14 mouse cellular contexts compared by ENCODE assay signal in the genomic region with DNA sequence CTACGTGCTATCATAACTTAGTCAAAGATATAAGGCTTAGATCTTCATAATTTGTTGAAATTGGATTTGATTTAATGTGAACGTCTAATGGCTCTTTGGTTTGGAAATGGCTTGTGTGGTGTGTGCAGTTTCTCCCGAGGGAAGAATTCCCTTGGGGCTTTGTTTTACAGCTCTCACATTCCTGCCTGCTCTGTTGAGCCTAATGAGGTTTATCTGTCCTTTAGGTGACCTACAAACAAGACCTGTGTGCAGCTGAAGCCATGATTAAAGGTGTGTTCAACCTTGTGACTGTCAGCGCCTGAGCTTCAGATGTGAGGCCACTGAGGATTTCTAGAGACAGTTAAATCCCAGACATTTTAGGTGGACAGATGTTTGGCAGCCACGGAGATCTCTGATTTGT.
DNase-seq lines count a peak whose midpoint lies in the region; ATAC-seq lines count a peak whose summit lies in the region.
"Had no signal": no experiment of that assay in that cellular context is flagged by ENCODE, and none has a peak within 500 bp of the region (broad histone marks: within the 10 kb centered on the region; RNA-seq: fewer than 3 reads in every experiment).

No protein-coding gene starts in this region.

- no peak for ATAC-seq in embryonic facial prominence, embryonic 11.5 days (replicated peaks; ENCODE audit: insufficient number of reproducible peaks, low FRiP score, low TSS enrichment, low read depth)
- ATAC-seq in intestine, embryonic 15.5 days, result peak; percentile 66
- ATAC-seq in limb, embryonic 13.5 days (ENCODE audit: low FRiP score, low read depth), result 0 out of 2 replicates have a peak, but pooled peaks have one; percentile 40
- ATAC-seq in activated CD4-positive, CD25-positive, alpha-beta regulatory T cell, adult 4 months, result no peak

- WGBS in embryonic facial prominence, embryonic 11.5 days, result 45% methylated on average over 5 of the region's 5 CpGs
- 49% methylated on average over 5 of the region's 5 CpGs for WGBS in embryonic facial prominence, embryonic 10.5 days
- WGBS in intestine, embryonic 15.5 days, result 28% methylated on average over 5 of the region's 5 CpGs
- WGBS in limb, embryonic 13.5 days, result 14% methylated on average over 5 of the region's 5 CpGs

- H3K27ac ChIP-seq in embryonic facial prominence, embryonic 11.5 days (replicated peaks; ENCODE audit: low read depth, low read length), result no peak overlapping the region
- H3K27ac ChIP-seq in embryonic facial prominence, embryonic 10.5 days (replicated peaks), result no peak overlapping the region
- no peak overlapping the region for H3K27ac ChIP-seq in intestine, embryonic 15.5 days
- no peak overlapping the region for H3K27ac ChIP-seq in limb, embryonic 13.5 days
- H3K27ac ChIP-seq: heart, adult 2 months; hindbrain, embryonic 10.5 days; macrophage had no signal

- no peaks in the 10 kb centered on the region for H3K9me3 ChIP-seq in embryonic facial prominence, embryonic 11.5 days (replicated peaks; ENCODE audit: control insufficient read depth, low read length)
- H3K9me3 ChIP-seq in embryonic facial prominence, embryonic 10.5 days, result no peaks in the 10 kb centered on the region
- no peaks in the 10 kb centered on the region for H3K9me3 ChIP-seq in intestine, embryonic 15.5 days
- no peaks in the 10 kb centered on the region for H3K9me3 ChIP-seq in limb, embryonic 13.5 days
- H3K9me3 ChIP-seq: hindbrain, embryonic 10.5 days had no signal

- no peak overlapping the region for H3K4me3 ChIP-seq in embryonic facial prominence, embryonic 11.5 days (ENCODE audit: low read depth, low read length)
- H3K4me3 ChIP-seq in embryonic facial prominence, embryonic 10.5 days, result no peak overlapping the region
- H3K4me3 ChIP-seq in intestine, embryonic 15.5 days (replicated peaks), result no peak overlapping the region
- H3K4me3 ChIP-seq in limb, embryonic 13.5 days, result no peak overlapping the region
- H3K4me3 ChIP-seq: heart, adult 2 months; hindbrain, embryonic 10.5 days; myocyte had no signal

- H3K4me2 ChIP-seq in embryonic facial prominence, embryonic 11.5 days (ENCODE audit: low read depth, low read length), result no peak overlapping the region
- H3K4me2 ChIP-seq in intestine, embryonic 15.5 days (replicated peaks), result no peak overlapping the region
- no peak overlapping the region for H3K4me2 ChIP-seq in limb, embryonic 13.5 days (replicated peaks)

- DNase-seq in embryonic facial prominence, embryonic 11.5 days (ENCODE audit: low spot score), result peak; percentile 20
- no peak for DNase-seq in embryonic facial prominence, embryonic 10.5 days (ENCODE audit: low spot score)
- DNase-seq in R1 (ENCODE audit: low read depth, low spot score), result peak; percentile 40
- no peak for DNase-seq in cerebellum, postnatal 25 days
- DNase-seq in frontal cortex, postnatal 10 days (ENCODE audit: low spot score in 2 of 2), result no peak
- DNase-seq: adrenal gland, postnatal 25 days; cerebellum, adult 8-10 months; heart, adult 2 months had no signal

- H3K4me1 ChIP-seq in embryonic facial prominence, embryonic 11.5 days (ENCODE audit: control insufficient read depth, insufficient read depth, low read length), result no peaks in the 10 kb centered on the region
- peaks cover 24% of the 10 kb centered on the region for H3K4me1 ChIP-seq in embryonic facial prominence, embryonic 10.5 days
- H3K4me1 ChIP-seq in intestine, embryonic 15.5 days (replicated peaks), result peaks cover 8% of the 10 kb centered on the region; the same call in 1 of the 2 replicates
- H3K4me1 ChIP-seq in limb, embryonic 13.5 days, result peaks cover 22% of the 10 kb centered on the region
- H3K4me1 ChIP-seq: hindbrain, embryonic 10.5 days had no signal

- no peak overlapping the region for H3K9ac ChIP-seq in embryonic facial prominence, embryonic 11.5 days (replicated peaks; ENCODE audit: low read length)
- no peak overlapping the region for H3K9ac ChIP-seq in intestine, embryonic 15.5 days
- H3K9ac ChIP-seq in limb, embryonic 13.5 days, result no peak overlapping the region

- no peaks in the 10 kb centered on the region for H3K36me3 ChIP-seq in embryonic facial prominence, embryonic 11.5 days (replicated peaks; ENCODE audit: control insufficient read depth, insufficient read depth, low read depth, low read length)
- H3K36me3 ChIP-seq in embryonic facial prominence, embryonic 10.5 days (replicated peaks), result no peaks in the 10 kb centered on the region
- no peaks in the 10 kb centered on the region for H3K36me3 ChIP-seq in intestine, embryonic 15.5 days
- no peaks in the 10 kb centered on the region for H3K36me3 ChIP-seq in limb, embryonic 13.5 days
- H3K36me3 ChIP-seq: hindbrain, embryonic 10.5 days had no signal

- no peaks in the 10 kb centered on the region for H3K27me3 ChIP-seq in embryonic facial prominence, embryonic 11.5 days (ENCODE audit: control insufficient read depth, insufficient read depth, low read length)
- no peaks in the 10 kb centered on the region for H3K27me3 ChIP-seq in embryonic facial prominence, embryonic 10.5 days (replicated peaks; ENCODE audit: low read depth, poor library complexity, severe bottlenecking)
- no peaks in the 10 kb centered on the region for H3K27me3 ChIP-seq in intestine, embryonic 15.5 days (replicated peaks)
- no peaks in the 10 kb centered on the region for H3K27me3 ChIP-seq in limb, embryonic 13.5 days

Comparison
In these comparisons a context has a peak if more than half of its experiments do, and no peak if none do; other contexts are left out.
1. DNase-seq: peak in embryonic facial prominence, embryonic 11.5 days (single experiment) and R1 (single experiment); none in embryonic facial prominence, embryonic 10.5 days (single experiment), cerebellum, postnatal 25 days (0 of 2) and frontal cortex, postnatal 10 days (0 of 2).
2. ATAC-seq: peak in intestine, embryonic 15.5 days (single experiment) and limb, embryonic 13.5 days (single experiment); none in embryonic facial prominence, embryonic 11.5 days (single experiment) and activated CD4-positive, CD25-positive, alpha-beta regulatory T cell, adult 4 months (single experiment).